Mouse (Mus musculus): ENCODE measurements at regions not wholly inside any gene's neighbourhood (a gene's known extent, or its start where the extent isn't known, plus 50 kb on each side); places are given as distances from the start of the nearest gene placed in this dataset.

- Histone ChIP-seq H3K4me2 (replicated peaks; ENCODE audit: low read depth, low read length) (no peak overlapping the region), H3K9me3 (ENCODE audit: control insufficient read depth, low read depth, low read length) (no peaks in the 10 kb centered on the region), H3K4me1 (ENCODE audit: control insufficient read depth, insufficient read depth, low read length) (no peaks in the 10 kb centered on the region), H3K27me3 (ENCODE audit: control insufficient read depth, insufficient read depth, low read length) (no peaks in the 10 kb centered on the region), H3K9ac (replicated peaks; ENCODE audit: low read depth, low read length) (no peak overlapping the region), H3K36me3 (ENCODE audit: control insufficient read depth, insufficient read depth, low read length) (no peaks in the 10 kb centered on the region), H3K27ac (ENCODE audit: low read length) (no peak overlapping the region), H3K4me3 (ENCODE audit: low read depth, low read length) (no peak overlapping the region)
- ATAC-seq (ENCODE audit: insufficient number of reproducible peaks, insufficient read depth, low FRiP score, low read depth): no peak
- WGBS: 38% methylated on average over 6 of the region's 6 CpGs
Observed at GRCm38 (mm10) chr13:58694703-58695102, 84.0 kb upstream of the Slc28a3 start.

- Histone ChIP-seq H3K36me3 (ENCODE audit: control insufficient read depth, insufficient read depth, low read length) (no peaks in the 10 kb centered on the region), H3K27ac (ENCODE audit: low read length) (no peak overlapping the region), H3K4me3 (ENCODE audit: low read depth, low read length) (no peak overlapping the region), H3K9me3 (ENCODE audit: control insufficient read depth, low read depth, low read length) (no peaks in the 10 kb centered on the region), H3K27me3 (ENCODE audit: control insufficient read depth, insufficient read depth, low read length) (no peaks in the 10 kb centered on the region), H3K4me1 (ENCODE audit: control insufficient read depth, insufficient read depth, low read length) (no peaks in the 10 kb centered on the region), H3K4me2 (replicated peaks; ENCODE audit: low read depth, low read length) (no peak overlapping the region), H3K9ac (replicated peaks; ENCODE audit: low read depth, low read length) (no peak overlapping the region)
- 96% methylated on average over 4 of the region's 4 CpGs for WGBS
- ATAC-seq (ENCODE audit: insufficient number of reproducible peaks, insufficient read depth, low FRiP score, low read depth): no peak
Observed at GRCm38 (mm10) chr13:58695964-58696363, 85.3 kb upstream of the Slc28a3 start.

GRCm38 (mm10) chr13:58700021-58700420, 89.3 kb upstream of the Slc28a3 start:
- Histone ChIP-seq H3K27me3 (ENCODE audit: control insufficient read depth, insufficient read depth, low read length) (no peaks in the 10 kb centered on the region), H3K27ac (ENCODE audit: low read length) (no peak overlapping the region), H3K9ac (replicated peaks; ENCODE audit: low read depth, low read length) (no peak overlapping the region), H3K4me2 (replicated peaks; ENCODE audit: low read depth, low read length) (no peak overlapping the region), H3K4me1 (ENCODE audit: control insufficient read depth, insufficient read depth, low read length) (no peaks in the 10 kb centered on the region), H3K9me3 (ENCODE audit: control insufficient read depth, low read depth, low read length) (no peaks in the 10 kb centered on the region), H3K36me3 (ENCODE audit: control insufficient read depth, insufficient read depth, low read length) (no peaks in the 10 kb centered on the region), H3K4me3 (ENCODE audit: low read depth, low read length) (no peak overlapping the region)
- 87% methylated on average over 8 of the region's 8 CpGs for WGBS
- ATAC-seq (ENCODE audit: insufficient number of reproducible peaks, insufficient read depth, low FRiP score, low read depth): no peak

DNA sequence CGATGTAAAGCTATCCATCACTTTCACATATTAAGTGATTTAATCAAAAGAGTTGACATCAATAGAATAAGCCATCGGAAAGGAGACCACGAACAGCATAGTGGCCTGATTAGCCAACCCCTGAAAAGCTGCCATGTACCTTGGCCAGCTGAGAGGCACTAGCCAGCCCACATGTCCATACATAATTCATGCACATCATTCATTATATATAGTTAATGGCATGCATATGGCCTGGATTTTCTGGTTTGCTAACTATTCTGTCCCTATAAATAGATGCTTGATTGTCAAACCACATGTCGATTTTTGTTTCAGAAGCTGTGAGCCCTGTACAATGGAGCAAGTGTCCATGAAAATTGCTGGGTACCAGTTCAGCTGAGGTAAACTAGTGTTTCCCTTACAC, 93.5 kb upstream of the Slc28a3 start:
- no peak for ATAC-seq (ENCODE audit: insufficient number of reproducible peaks, insufficient read depth, low FRiP score, low read depth)
- Histone ChIP-seq H3K27ac (ENCODE audit: low read length) (no peak overlapping the region), H3K27me3 (ENCODE audit: control insufficient read depth, insufficient read depth, low read length) (no peaks in the 10 kb centered on the region), H3K4me1 (ENCODE audit: control insufficient read depth, insufficient read depth, low read length) (no peaks in the 10 kb centered on the region), H3K9me3 (ENCODE audit: control insufficient read depth, low read depth, low read length) (no peaks in the 10 kb centered on the region), H3K9ac (replicated peaks; ENCODE audit: low read depth, low read length) (no peak overlapping the region), H3K4me3 (ENCODE audit: low read depth, low read length) (no peak overlapping the region), H3K4me2 (replicated peaks; ENCODE audit: low read depth, low read length) (no peak overlapping the region), H3K36me3 (ENCODE audit: control insufficient read depth, insufficient read depth, low read length) (no peaks in the 10 kb centered on the region)
- 66% methylated on average over 4 of the region's 4 CpGs for WGBS

DNA sequence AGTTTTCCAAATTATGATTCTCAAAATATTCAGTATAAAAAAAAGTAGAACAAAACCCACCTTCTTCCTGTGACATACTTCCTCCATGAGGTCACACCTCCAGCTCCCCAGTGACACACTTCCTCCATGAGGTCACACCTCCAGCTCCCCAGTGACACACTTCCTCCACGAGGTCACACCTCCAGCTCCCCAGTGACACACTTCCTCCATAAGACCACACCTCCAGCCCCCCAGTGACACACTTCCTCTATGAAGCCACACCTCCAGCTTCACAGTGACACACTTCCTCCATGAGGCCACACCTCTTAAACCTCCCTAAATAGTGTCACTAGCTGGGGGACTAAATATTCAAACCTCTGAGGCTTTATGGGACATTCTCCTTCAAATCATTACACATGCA, 89.8 kb upstream of the Ntrk2 start:
- Histone ChIP-seq H3K9me3 (ENCODE audit: control insufficient read depth, low read depth, low read length) (no peaks in the 10 kb centered on the region), H3K4me1 (ENCODE audit: control insufficient read depth, insufficient read depth, low read length) (no peaks in the 10 kb centered on the region), H3K4me2 (replicated peaks; ENCODE audit: low read depth, low read length) (no peak overlapping the region), H3K27ac (ENCODE audit: low read length) (no peak overlapping the region), H3K27me3 (ENCODE audit: control insufficient read depth, insufficient read depth, low read length) (no peaks in the 10 kb centered on the region), H3K36me3 (ENCODE audit: control insufficient read depth, insufficient read depth, low read length) (no peaks in the 10 kb centered on the region), H3K4me3 (ENCODE audit: low read depth, low read length) (no peak overlapping the region), H3K9ac (replicated peaks; ENCODE audit: low read depth, low read length) (no peak overlapping the region)
- 82% methylated on average over 1 of the region's 1 CpGs for WGBS
- no peak for ATAC-seq (ENCODE audit: insufficient number of reproducible peaks, insufficient read depth, low FRiP score, low read depth)

- H3K4me3 ChIP-seq (ENCODE audit: low read depth, low read length): no peak overlapping the region
- no peaks in the 10 kb centered on the region for H3K27me3 ChIP-seq (ENCODE audit: control insufficient read depth, insufficient read depth, low read length)
- 23% methylated on average over 6 of the region's 6 CpGs for WGBS
- H3K9me3 ChIP-seq (ENCODE audit: control insufficient read depth, low read depth, low read length): no peaks in the 10 kb centered on the region
- H3K36me3 ChIP-seq (ENCODE audit: control insufficient read depth, insufficient read depth, low read length): no peaks in the 10 kb centered on the region
- 0 out of 2 replicates have a peak, but pooled peaks cover 6% of the 10 kb centered on the region for H3K4me1 ChIP-seq (ENCODE audit: control insufficient read depth, insufficient read depth, low read length)
- ATAC-seq (ENCODE audit: insufficient number of reproducible peaks, insufficient read depth, low FRiP score, low read depth): no peak
- H3K9ac ChIP-seq (replicated peaks; ENCODE audit: low read depth, low read length): no peak overlapping the region
- H3K27ac ChIP-seq (ENCODE audit: low read length): 0 out of 2 replicates have a peak overlapping the region, but pooled peaks have one; percentile 39
- H3K4me2 ChIP-seq (replicated peaks; ENCODE audit: low read depth, low read length): no peak overlapping the region
Observed at GRCm38 (mm10) chr13:58730500-58731105, 75.8 kb upstream of the Ntrk2 start.

GRCm38 (mm10) chr13:58732776-58733175, 73.6 kb upstream of the Ntrk2 start:
- Histone ChIP-seq H3K36me3 (ENCODE audit: control insufficient read depth, insufficient read depth, low read length) (no peaks in the 10 kb centered on the region), H3K4me2 (replicated peaks; ENCODE audit: low read depth, low read length) (no peak overlapping the region), H3K9me3 (ENCODE audit: control insufficient read depth, low read depth, low read length) (no peaks in the 10 kb centered on the region), H3K27me3 (ENCODE audit: control insufficient read depth, insufficient read depth, low read length) (no peaks in the 10 kb centered on the region), H3K4me3 (ENCODE audit: low read depth, low read length) (no peak overlapping the region), H3K9ac (replicated peaks; ENCODE audit: low read depth, low read length) (no peak overlapping the region), H3K27ac (ENCODE audit: low read length) (no peak overlapping the region), H3K4me1 (ENCODE audit: control insufficient read depth, insufficient read depth, low read length) (0 out of 2 replicates have a peak, but pooled peaks cover 6% of the 10 kb centered on the region)
- WGBS: 56% methylated on average over 3 of the region's 3 CpGs
- no peak for ATAC-seq (ENCODE audit: insufficient number of reproducible peaks, insufficient read depth, low FRiP score, low read depth)

- Histone ChIP-seq H3K36me3 (ENCODE audit: control insufficient read depth, insufficient read depth, low read length) (no peaks in the 10 kb centered on the region), H3K27me3 (ENCODE audit: control insufficient read depth, insufficient read depth, low read length) (no peaks in the 10 kb centered on the region), H3K4me1 (ENCODE audit: control insufficient read depth, insufficient read depth, low read length) (0 out of 2 replicates have a peak, but pooled peaks cover 6% of the 10 kb centered on the region), H3K4me3 (ENCODE audit: low read depth, low read length) (no peak overlapping the region), H3K9ac (replicated peaks; ENCODE audit: low read depth, low read length) (no peak overlapping the region), H3K9me3 (ENCODE audit: control insufficient read depth, low read depth, low read length) (no peaks in the 10 kb centered on the region), H3K4me2 (replicated peaks; ENCODE audit: low read depth, low read length) (no peak overlapping the region), H3K27ac (ENCODE audit: low read length) (no peak overlapping the region)
- ATAC-seq (ENCODE audit: insufficient number of reproducible peaks, insufficient read depth, low FRiP score, low read depth): no peak
- WGBS: 79% methylated on average over 6 of the region's 6 CpGs
Observed at GRCm38 (mm10) chr13:58733615-58734014, 72.8 kb upstream of the Ntrk2 start.

DNA sequence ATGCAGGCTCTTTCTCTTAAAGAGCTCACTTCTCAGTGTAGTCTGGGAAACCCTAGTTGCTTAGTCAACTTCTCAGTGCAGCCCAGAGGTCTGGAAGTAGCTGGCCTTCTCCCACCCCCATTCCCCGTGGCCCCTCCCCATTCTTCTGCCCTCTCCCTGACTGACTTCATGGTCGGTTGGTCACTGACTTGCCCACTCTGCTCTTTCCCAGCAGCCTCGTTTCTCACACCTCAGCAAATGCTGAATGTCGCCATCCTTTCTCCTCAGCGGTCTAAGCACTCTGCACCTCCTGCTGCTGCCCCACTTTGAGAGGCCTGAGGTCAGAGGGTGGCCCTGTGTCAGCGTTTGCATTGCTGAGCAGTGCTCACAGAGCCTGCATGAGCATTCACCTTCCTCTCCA, 70.8 kb upstream of the Ntrk2 start:
- H3K4me3 ChIP-seq (ENCODE audit: low read depth, low read length): no peak overlapping the region
- H3K27ac ChIP-seq (ENCODE audit: low read length): no peak overlapping the region
- H3K4me1 ChIP-seq (ENCODE audit: control insufficient read depth, insufficient read depth, low read length): 0 out of 2 replicates have a peak, but pooled peaks cover 2% of the 10 kb centered on the region
- H3K4me2 ChIP-seq (replicated peaks; ENCODE audit: low read depth, low read length): no peak overlapping the region
- H3K9ac ChIP-seq (replicated peaks; ENCODE audit: low read depth, low read length): no peak overlapping the region
- no peaks in the 10 kb centered on the region for H3K36me3 ChIP-seq (ENCODE audit: control insufficient read depth, insufficient read depth, low read length)
- ATAC-seq (ENCODE audit: insufficient number of reproducible peaks, insufficient read depth, low FRiP score, low read depth): no peak
- WGBS: 21% methylated on average over 6 of the region's 6 CpGs
- no peaks in the 10 kb centered on the region for H3K9me3 ChIP-seq (ENCODE audit: control insufficient read depth, low read depth, low read length)
- H3K27me3 ChIP-seq (ENCODE audit: control insufficient read depth, insufficient read depth, low read length): no peaks in the 10 kb centered on the region
